ENCODE assay signal across 15 mouse cellular contexts in the genomic region with DNA sequence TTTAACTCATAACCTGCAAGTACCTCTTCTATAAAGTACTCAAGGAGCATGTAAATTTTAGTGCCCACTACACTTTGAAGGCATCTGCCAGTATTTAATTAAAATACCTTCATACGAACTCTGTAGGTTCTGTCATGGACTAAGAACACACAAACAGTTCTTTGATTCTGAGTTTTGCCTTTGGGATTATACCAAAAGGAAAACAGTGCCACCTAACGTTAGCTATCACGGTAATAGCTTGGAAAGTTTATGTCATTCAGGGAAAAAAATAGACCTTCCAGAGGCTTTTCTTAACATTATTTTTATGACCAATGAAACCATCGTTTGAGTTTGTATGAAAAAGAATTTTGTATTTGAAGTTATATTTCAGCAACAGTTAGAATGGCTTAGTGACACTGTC.
DNase-seq lines count a peak whose midpoint lies in the region; ATAC-seq and TF ChIP-seq lines count a peak whose summit lies in the region.
"Had no signal": no experiment of that assay in that cellular context is flagged by ENCODE, and none has a peak within 500 bp of the region (broad histone marks: within the 10 kb centered on the region; RNA-seq: fewer than 3 reads in every experiment).

No protein-coding gene starts in this region.

- H3K36me3 ChIP-seq in kidney, postnatal 0 days (ENCODE audit: insufficient read depth, low read length): no peaks in the 10 kb centered on the region
- H3K36me3 ChIP-seq: limb, embryonic 15.5 days; midbrain, embryonic 10.5 days had no signal

- H3K27ac ChIP-seq in kidney, postnatal 0 days: no peak overlapping the region
- H3K27ac ChIP-seq: limb, embryonic 15.5 days; midbrain, embryonic 10.5 days had no signal

- no peaks in the 10 kb centered on the region for H3K4me1 ChIP-seq in kidney, postnatal 0 days (replicated peaks; ENCODE audit: insufficient read depth, low read length)
- H3K4me1 ChIP-seq: limb, embryonic 15.5 days; midbrain, embryonic 10.5 days had no signal

- peak; percentile 64 for TF ChIP-seq CTCF in kidney, postnatal 0 days (IDR thresholded peaks at IDR 0.05; ENCODE audit: low read depth)

- no peak overlapping the region for H3K4me3 ChIP-seq in kidney, postnatal 0 days (replicated peaks; ENCODE audit: low read depth, low read length)
- H3K4me3 ChIP-seq: limb, embryonic 15.5 days; midbrain, embryonic 10.5 days had no signal

- no peaks in the 10 kb centered on the region for H3K9me3 ChIP-seq in kidney, postnatal 0 days (replicated peaks; ENCODE audit: low read length)
- H3K9me3 ChIP-seq: limb, embryonic 15.5 days; midbrain, embryonic 10.5 days had no signal

- no peak overlapping the region for H3K9ac ChIP-seq in kidney, postnatal 0 days (ENCODE audit: low read depth, low read length)
- H3K9ac ChIP-seq: limb, embryonic 15.5 days had no signal

- no peak for ATAC-seq in kidney, postnatal 0 days (replicated peaks; ENCODE audit: low FRiP score, low read depth)

- H3K4me2 ChIP-seq in kidney, postnatal 0 days (ENCODE audit: low read length): no peak overlapping the region
- H3K4me2 ChIP-seq: heart, embryonic 11.5 days; limb, embryonic 15.5 days had no signal

- peak; percentile 10 for DNase-seq in embryo, embryonic 10 days (ENCODE audit: low spot score)
- no peak for DNase-seq in embryo, embryonic 9.5 days (ENCODE audit: extremely low spot score)
- DNase-seq in kidney, postnatal 0 days (ENCODE audit: low spot score): peak; percentile 53
- no peak for DNase-seq in kidney, postnatal 10 days
- peak; percentile 38 for DNase-seq in retina, embryonic 14.5 days (ENCODE audit: low spot score)
- DNase-seq in retina, postnatal 1 day: no peak
- no peak for DNase-seq in yolk sac, embryonic 10.5 days (ENCODE audit: low spot score)
- no peak for DNase-seq in thymus, postnatal 36 days
- DNase-seq: cerebellum, postnatal 25 days; kidney, adult 2 months; lung, adult 2 months; thymus, adult 18-20 months had no signal

- WGBS in kidney, postnatal 0 days: 23% methylated on average over 4 of the region's 4 CpGs

- H3K27me3 ChIP-seq in kidney, postnatal 0 days (ENCODE audit: insufficient read depth, low read length): no peaks in the 10 kb centered on the region
- H3K27me3 ChIP-seq: limb, embryonic 15.5 days had no signal

Comparison
In these comparisons a context has a peak if more than half of its experiments do, and no peak if none do; other contexts are left out.
1. DNase-seq: peak in embryo, embryonic 10 days (single experiment), kidney, postnatal 0 days (single experiment) and retina, embryonic 14.5 days (single experiment); none in embryo, embryonic 9.5 days (single experiment), kidney, postnatal 10 days (single experiment), retina, postnatal 1 day (single experiment), yolk sac, embryonic 10.5 days (single experiment) and thymus, postnatal 36 days (0 of 2).